Mouse (Mus musculus) kidney, adult 2 months (tissue): ENCODE results near the gene Pomgnt1.

ENCODE experiments used
- CTCF ChIP-seq: fragments of 200-500 bp; conservative IDR thresholded peaks from 2 replicates; pipeline ENCODE4 v1.5.1; 2011; ENCODE audit warnings: low read depth, mild to moderate bottlenecking, control low read depth, low read length, moderate library complexity, mixed read lengths; ENCODE audit not compliant: insufficient read depth, insufficient read length
- POLR2A ChIP-seq: fragments of 200-500 bp; IDR thresholded peaks from one replicate; pipeline ENCODE4 v1.6.1; 2011; ENCODE audit warnings: low read depth, low read length, control low read depth

DNA sequence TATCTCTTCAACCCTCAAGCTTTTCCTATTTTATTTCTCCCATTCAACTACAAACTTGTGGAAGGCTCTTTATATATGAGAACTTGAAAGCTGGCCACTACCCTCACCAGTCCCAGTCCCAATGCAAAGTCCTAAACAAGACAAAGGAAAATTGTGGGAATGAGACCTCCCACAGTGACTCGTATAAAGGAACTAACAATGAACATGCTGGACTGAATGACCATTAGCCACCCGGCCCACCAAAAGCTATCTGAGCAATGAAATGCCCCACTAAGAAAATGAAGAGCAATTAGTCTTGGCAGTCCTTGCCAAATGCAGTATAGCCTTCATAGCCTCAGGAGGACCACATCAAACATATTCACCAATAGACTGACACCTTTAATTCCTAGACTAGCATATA is 12.2 kb upstream of the Pomgnt1 start:
- TF ChIP-seq POLR2A (no peak), CTCF (no peak)
